Mouse (Mus musculus): ENCODE measurements at regions not wholly inside any gene's neighbourhood (a gene's known extent, or its start where the extent isn't known, plus 50 kb on each side); places are given as distances from the start of the nearest gene placed in this dataset.

DNA sequence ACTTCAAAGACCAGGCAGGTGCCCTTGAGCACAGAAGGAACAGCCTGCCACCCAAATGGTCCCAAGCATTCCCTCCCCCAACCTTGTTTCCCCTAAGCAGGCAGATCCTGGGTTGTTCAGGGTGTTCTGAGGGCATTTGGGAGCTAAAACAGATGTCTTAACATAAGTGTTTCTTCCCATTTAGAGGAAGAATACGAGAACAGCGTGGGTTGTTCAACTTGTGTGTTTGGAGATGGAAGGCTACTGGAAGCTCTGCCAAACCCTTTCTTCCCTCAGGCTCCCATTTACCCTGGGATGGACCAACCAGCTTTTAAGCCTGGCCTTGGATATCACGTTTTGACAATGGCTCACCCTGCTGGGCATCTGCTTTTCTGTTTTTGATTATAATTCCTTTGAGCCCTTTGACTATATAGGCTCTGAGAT is 226.8 kb downstream of the Csl start:
- TF ChIP-seq CTCF (IDR thresholded peaks at IDR 0.05; ENCODE audit: low read depth, low read length) (no peak), POLR2A (IDR thresholded peaks at IDR 0.05; ENCODE audit: borderline replicate concordance, low read depth, low read length) (no peak)

Measured in bone marrow macrophage, adult 2 months (primary cell).